Mouse (Mus musculus): Measurements from ENCODE around the gene Selenow. TPM values are rescaled to one million over a fixed set of nuclear protein-coding genes. Genes with fewer than 3 reads are reported as not detected.

Gene Selenow
- polyA plus RNA-seq, 1 experiment from 2014 or later, result 558 TPM

DNA sequence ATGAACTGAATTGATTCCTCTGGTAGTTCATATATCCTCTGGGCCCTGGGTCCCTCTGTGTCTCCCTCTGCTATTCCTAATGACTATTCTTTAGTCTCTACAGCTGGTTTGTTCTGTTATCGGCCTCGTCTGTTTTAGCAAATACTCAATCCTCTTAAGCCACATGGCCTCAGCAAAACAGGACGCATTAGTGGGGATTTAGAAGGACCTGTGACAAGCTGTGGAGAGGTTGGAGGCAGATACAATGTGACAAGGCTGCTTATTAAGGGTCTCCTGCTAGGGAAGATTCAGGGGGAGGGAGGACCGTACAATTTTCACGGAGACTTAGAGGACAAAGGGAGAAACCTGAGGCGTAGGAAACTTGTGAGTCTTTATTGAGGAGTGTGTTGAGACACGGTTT is 16.3 kb downstream of the Selenow start:
- no peaks in the 10 kb centered on the region for H3K4me1 ChIP-seq (ENCODE audit: insufficient read depth, low read depth, low read length)
- H3K9ac ChIP-seq (replicated peaks; ENCODE audit: low read depth), result no peak overlapping the region
- H3K36me3 ChIP-seq (ENCODE audit: insufficient read depth, low read length), result no peaks in the 10 kb centered on the region
- WGBS, result 71% methylated on average over 7 of the region's 7 CpGs
- H3K4me3 ChIP-seq (ENCODE audit: low read depth, low read length), result no peak overlapping the region
- H3K27me3 ChIP-seq (replicated peaks; ENCODE audit: insufficient read depth, low read length), result no peaks in the 10 kb centered on the region
- H3K9me3 ChIP-seq (ENCODE audit: low read length), result no peaks in the 10 kb centered on the region
- no peak overlapping the region for H3K27ac ChIP-seq (ENCODE audit: low read length)
- no peak overlapping the region for H3K4me2 ChIP-seq (replicated peaks; ENCODE audit: low read depth, low read length)
- ATAC-seq (no peak), DNase-seq (ENCODE audit: low spot score) (no peak)
- TF ChIP-seq CTCF (IDR thresholded peaks at IDR 0.05), result no peak
- TF ChIP-seq EP300 (IDR thresholded peaks at IDR 0.05), result no peak

DNA sequence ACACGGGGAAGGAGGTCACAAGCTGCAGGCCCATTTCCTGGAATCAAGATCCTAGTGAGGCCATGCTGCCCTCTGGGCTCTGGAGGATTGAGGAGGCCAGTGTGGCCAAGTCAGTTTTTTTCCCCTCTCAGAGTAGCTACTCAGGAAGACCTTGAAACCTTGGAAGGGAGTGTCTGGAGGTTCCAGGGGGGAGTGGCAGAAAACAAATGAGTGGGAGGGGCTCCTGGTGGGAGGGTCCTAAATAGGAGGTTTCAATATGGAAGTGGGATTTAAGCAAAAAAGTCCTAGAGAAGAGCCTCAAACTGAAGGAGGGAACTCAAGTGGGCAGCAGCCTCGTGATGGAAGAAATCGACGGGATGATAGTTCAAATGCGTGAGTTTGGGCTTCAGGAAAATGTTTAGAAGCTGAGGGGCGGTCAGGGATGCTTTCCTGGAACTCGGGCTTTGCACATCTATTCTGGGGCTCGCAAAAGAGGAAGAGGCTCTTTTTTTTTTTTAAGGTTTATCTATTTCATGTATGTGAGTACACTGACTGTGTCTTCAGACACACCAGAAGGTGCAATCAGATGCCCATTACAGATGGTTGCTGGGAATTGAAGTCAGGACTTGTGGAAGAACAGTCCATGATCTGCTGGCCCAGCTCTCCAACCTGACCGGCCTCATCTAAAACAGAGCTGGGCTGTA is 20.7 kb downstream of the Selenow start:
- TF ChIP-seq EP300 (IDR thresholded peaks at IDR 0.05), result no peak
- no peak for TF ChIP-seq CTCF (IDR thresholded peaks at IDR 0.05)
- Histone ChIP-seq H3K27me3 (replicated peaks; ENCODE audit: insufficient read depth, low read length) (no peaks in the 10 kb centered on the region), H3K4me3 (ENCODE audit: low read depth, low read length) (no peak overlapping the region), H3K4me2 (replicated peaks; ENCODE audit: low read depth, low read length) (no peak overlapping the region), H3K4me1 (ENCODE audit: insufficient read depth, low read depth, low read length) (no peaks in the 10 kb centered on the region), H3K27ac (ENCODE audit: low read length) (no peak overlapping the region), H3K9me3 (ENCODE audit: low read length) (no peaks in the 10 kb centered on the region), H3K36me3 (ENCODE audit: insufficient read depth, low read length) (no peaks in the 10 kb centered on the region), H3K9ac (replicated peaks; ENCODE audit: low read depth) (no peak overlapping the region)
- DNase-seq (ENCODE audit: low spot score) (no peak), ATAC-seq (no peak)
- WGBS, result 79% methylated on average over 9 of the region's 9 CpGs

DNA sequence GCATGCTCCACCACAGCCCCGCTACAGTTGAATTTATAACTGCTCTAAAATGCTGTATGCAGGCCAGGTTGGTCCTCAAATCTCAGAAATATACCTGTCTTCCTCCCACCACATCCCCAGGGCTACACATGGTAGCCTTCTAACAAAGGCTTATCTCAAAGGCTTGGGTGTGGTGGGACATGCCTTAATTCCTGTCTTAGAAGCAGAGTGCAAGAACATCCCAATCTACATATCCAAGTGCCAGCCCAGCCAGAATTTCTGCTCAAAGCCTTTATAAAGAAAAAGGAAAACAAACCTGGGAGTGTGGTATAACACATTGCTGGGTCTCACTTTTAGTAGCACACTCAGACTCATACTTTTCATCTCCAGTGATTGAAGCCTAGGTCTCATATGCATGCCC is 28.0 kb downstream of the Selenow start:
- DNase-seq (ENCODE audit: low spot score) (no peak), ATAC-seq (no peak)
- TF ChIP-seq EP300 (IDR thresholded peaks at IDR 0.05) (no peak), CTCF (IDR thresholded peaks at IDR 0.05) (no peak)
- no peak overlapping the region for H3K4me2 ChIP-seq (replicated peaks; ENCODE audit: low read depth, low read length)
- 68% methylated on average over 1 of the region's 1 CpGs for WGBS
- H3K27me3 ChIP-seq (replicated peaks; ENCODE audit: insufficient read depth, low read length), result no peaks in the 10 kb centered on the region
- H3K9ac ChIP-seq (replicated peaks; ENCODE audit: low read depth), result no peak overlapping the region
- no peak overlapping the region for H3K4me3 ChIP-seq (ENCODE audit: low read depth, low read length)
- no peaks in the 10 kb centered on the region for H3K4me1 ChIP-seq (ENCODE audit: insufficient read depth, low read depth, low read length)
- no peaks in the 10 kb centered on the region for H3K9me3 ChIP-seq (ENCODE audit: low read length)
- no peaks in the 10 kb centered on the region for H3K36me3 ChIP-seq (ENCODE audit: insufficient read depth, low read length)
- no peak overlapping the region for H3K27ac ChIP-seq (ENCODE audit: low read length)

DNA sequence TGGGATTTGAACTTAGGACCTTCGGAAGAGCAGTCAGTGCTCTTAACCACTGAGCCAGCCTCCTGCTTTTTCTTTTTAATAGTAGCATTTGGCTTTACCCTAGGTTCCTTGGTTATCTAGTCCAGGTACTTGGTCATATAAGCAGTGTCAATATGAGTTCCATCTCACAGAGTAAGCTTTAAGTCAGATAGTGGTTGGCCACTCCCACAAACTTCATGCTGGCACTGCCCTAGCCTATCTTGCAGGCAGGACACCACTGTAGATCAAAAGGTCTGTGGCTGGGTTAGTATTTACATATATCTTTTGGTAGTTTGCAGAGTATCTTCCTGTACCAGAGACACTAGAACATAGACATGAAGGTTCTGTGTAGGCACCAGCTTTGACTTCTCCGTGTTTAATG is 38.1 kb downstream of the Selenow start:
- H3K9me3 ChIP-seq (ENCODE audit: low read length), result no peaks in the 10 kb centered on the region
- 80% methylated on average over 2 of the region's 2 CpGs for WGBS
- H3K4me3 ChIP-seq (ENCODE audit: low read depth, low read length), result no peak overlapping the region
- TF ChIP-seq CTCF (IDR thresholded peaks at IDR 0.05) (no peak), EP300 (IDR thresholded peaks at IDR 0.05) (no peak)
- no peaks in the 10 kb centered on the region for H3K4me1 ChIP-seq (ENCODE audit: insufficient read depth, low read depth, low read length)
- DNase-seq (ENCODE audit: low spot score) (no peak), ATAC-seq (no peak)
- no peak overlapping the region for H3K27ac ChIP-seq (ENCODE audit: low read length)
- no peaks in the 10 kb centered on the region for H3K36me3 ChIP-seq (ENCODE audit: insufficient read depth, low read length)
- H3K27me3 ChIP-seq (replicated peaks; ENCODE audit: insufficient read depth, low read length), result no peaks in the 10 kb centered on the region
- H3K9ac ChIP-seq (replicated peaks; ENCODE audit: low read depth), result no peak overlapping the region
- H3K4me2 ChIP-seq (replicated peaks; ENCODE audit: low read depth, low read length), result no peak overlapping the region

DNA sequence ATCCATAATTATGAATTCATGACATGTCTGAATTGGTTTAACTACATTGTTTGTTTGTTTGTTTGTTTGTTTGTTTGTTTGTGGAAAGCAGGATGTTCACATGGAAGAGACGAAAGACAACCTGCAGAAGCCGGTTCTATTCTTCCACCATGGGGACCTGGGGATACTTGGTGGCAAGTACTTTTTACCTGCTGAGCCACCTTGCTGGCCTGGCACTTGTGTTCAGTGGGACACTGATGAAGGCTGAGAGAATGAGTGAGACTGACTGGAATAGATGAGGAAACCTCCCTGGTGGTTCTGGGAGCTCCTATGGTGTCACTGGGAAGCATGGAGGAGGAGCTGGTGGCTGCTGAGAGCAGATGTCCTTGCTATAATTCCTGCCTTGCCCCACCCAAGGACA is 39.9 kb downstream of the Selenow start, which contains the start of gene Crxos:
Gene Crxos (plus strand): TSS at position 301 of the 400 bp plus-strand sequence.
- H3K27ac ChIP-seq (ENCODE audit: low read length), result no peak within 1 kb of the TSS
- ATAC-seq, result no peak
- H3K9ac ChIP-seq (replicated peaks; ENCODE audit: low read depth), result no peak within 1 kb of the TSS
- H3K9me3 ChIP-seq (ENCODE audit: low read length), result no peaks in the 10 kb centered on the region
- H3K4me3 ChIP-seq (ENCODE audit: low read depth, low read length), result no peak within 1 kb of the TSS
- no peak for TF ChIP-seq CTCF (IDR thresholded peaks at IDR 0.05)
- H3K36me3 ChIP-seq (ENCODE audit: insufficient read depth, low read length), result no peaks in the 10 kb centered on the region
- no peaks in the 10 kb centered on the region for H3K27me3 ChIP-seq (replicated peaks; ENCODE audit: insufficient read depth, low read length)
- H3K4me1 ChIP-seq (ENCODE audit: insufficient read depth, low read depth, low read length), result no peaks in the 10 kb centered on the region
- no peak for DNase-seq (ENCODE audit: low spot score)
- no peak within 1 kb of the TSS for H3K4me2 ChIP-seq (replicated peaks; ENCODE audit: low read depth, low read length)
- 76% methylated on average over 2 of the region's 2 CpGs for WGBS

DNA sequence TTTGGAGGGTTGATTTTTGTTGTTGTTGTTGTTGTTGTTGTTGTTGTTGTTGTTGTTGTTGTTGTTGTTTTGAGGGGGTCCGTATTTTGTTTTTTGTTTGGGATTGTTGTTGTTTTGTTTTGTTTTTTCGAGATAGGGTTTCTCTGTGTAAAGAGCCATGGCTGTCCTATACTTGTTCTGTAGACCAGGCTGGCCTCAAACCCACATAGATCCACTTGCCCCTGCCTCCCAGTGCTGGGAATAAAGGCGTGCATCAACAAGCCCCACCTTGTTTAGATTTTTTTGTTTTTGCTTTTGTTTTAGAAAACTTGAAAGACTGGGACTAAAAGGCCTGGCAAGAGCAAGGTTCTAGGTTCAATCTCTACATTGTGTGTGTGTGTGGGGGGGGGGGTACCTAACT is 40.4 kb downstream of the Selenow start:
- H3K27me3 ChIP-seq (replicated peaks; ENCODE audit: insufficient read depth, low read length), result no peaks in the 10 kb centered on the region

DNA sequence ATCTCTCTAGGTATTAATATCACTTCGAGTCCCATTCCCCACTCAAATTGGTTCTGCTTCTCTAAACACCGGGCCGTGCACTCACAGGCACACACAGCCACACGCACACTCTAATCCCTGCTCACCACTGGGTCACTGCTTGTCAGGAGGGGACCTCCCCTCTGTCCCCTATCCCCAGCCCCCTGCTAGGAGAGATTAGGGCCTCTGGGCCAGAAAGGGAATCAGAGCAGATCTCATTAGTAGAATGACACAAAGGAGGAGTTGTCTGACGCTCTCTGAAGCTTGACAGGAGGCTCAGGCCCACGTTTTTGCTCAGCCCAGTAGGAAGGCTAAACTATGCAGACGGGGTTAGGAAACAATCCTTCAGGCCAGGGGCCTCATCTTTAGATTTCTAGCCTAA is 40.8 kb downstream of the Selenow start:
- Histone ChIP-seq H3K9me3 (ENCODE audit: low read length) (no peaks in the 10 kb centered on the region), H3K4me1 (ENCODE audit: insufficient read depth, low read depth, low read length) (no peaks in the 10 kb centered on the region), H3K36me3 (ENCODE audit: insufficient read depth, low read length) (no peaks in the 10 kb centered on the region), H3K27ac (ENCODE audit: low read length) (no peak overlapping the region), H3K27me3 (replicated peaks; ENCODE audit: insufficient read depth, low read length) (no peaks in the 10 kb centered on the region), H3K4me2 (replicated peaks; ENCODE audit: low read depth, low read length) (no peak overlapping the region), H3K9ac (replicated peaks; ENCODE audit: low read depth) (no peak overlapping the region), H3K4me3 (ENCODE audit: low read depth, low read length) (no peak overlapping the region)
- DNase-seq (ENCODE audit: low spot score), result no peak
- 20% methylated on average over 7 of the region's 7 CpGs for WGBS
- no peak for ATAC-seq
- TF ChIP-seq EP300 (IDR thresholded peaks at IDR 0.05) (no peak), CTCF (IDR thresholded peaks at IDR 0.05) (no peak)

More for the DNA sequence above, 40.4 kb downstream of the Selenow start:
- ATAC-seq (no peak), DNase-seq (ENCODE audit: low spot score) (no peak)
- H3K36me3 ChIP-seq (ENCODE audit: insufficient read depth, low read length), result no peaks in the 10 kb centered on the region
- TF ChIP-seq CTCF (IDR thresholded peaks at IDR 0.05), result no peak
- H3K4me1 ChIP-seq (ENCODE audit: insufficient read depth, low read depth, low read length), result no peaks in the 10 kb centered on the region
- H3K4me3 ChIP-seq (ENCODE audit: low read depth, low read length), result no peak overlapping the region
- H3K27ac ChIP-seq (ENCODE audit: low read length), result no peak overlapping the region
- WGBS, result 44% methylated on average over 3 of the region's 3 CpGs
- no peak overlapping the region for H3K4me2 ChIP-seq (replicated peaks; ENCODE audit: low read depth, low read length)
- no peaks in the 10 kb centered on the region for H3K9me3 ChIP-seq (ENCODE audit: low read length)
- H3K9ac ChIP-seq (replicated peaks; ENCODE audit: low read depth), result no peak overlapping the region

Data from lung, postnatal 0 days (tissue).